Mouse (Mus musculus): ENCODE measurements around the gene Vmn1r79. TPM values are rescaled to one million over a fixed set of nuclear protein-coding genes. Genes with fewer than 3 reads are reported as not detected.

Gene Vmn1r79
- polyA plus RNA-seq (2015; fragmentation: Illumina TruSeq; extraction: RNeasy Lipid Tissue Mini Kit (QIAGEN cat#74804); ENCODE audit: insufficient read depth, low replicate concordance): not detected

DNA sequence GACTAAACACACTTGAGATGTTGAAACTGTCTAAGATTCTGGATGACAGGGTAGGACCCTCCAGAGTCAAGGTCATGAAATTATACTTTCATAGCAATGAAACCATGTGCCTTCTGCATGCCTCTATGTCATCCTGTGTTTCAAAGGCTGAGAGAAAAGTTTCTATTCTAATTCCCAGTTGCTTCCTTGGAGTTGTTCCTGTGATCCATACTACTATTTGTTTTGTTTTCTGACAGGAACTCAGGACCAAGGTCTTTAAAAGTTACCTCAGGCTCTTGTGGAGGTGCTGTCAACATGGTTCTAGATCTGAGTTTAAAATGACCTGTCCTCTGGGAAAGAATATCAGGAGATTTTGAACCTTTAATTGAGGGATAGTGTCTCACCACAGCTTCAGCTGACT is at the start of gene Vmn1r79:
TSS of gene Vmn1r79 (plus strand) at position 301 of the 400 bp plus-strand sequence.

DNA sequence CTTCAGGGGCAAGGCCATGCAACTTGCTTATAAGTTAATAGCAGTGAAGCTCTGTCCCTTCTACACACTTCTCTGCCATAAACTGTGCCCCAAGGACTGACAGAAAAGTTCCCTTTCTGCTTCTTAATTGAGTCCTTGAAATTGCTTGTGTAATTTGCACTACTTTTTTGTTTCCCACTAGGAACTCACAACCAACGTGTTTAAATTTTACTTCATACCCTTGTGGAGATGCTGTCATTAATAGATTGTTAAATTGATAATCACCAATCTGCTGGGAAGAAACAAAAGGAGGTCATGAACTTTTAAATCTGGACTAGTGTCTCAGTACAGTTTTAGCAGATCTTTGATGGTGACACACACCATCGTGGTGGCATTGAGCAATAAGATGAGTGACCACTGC is 21.1 kb upstream of the Vmn1r79 start, which contains the start of gene Vmn1r78:
TSS of gene Vmn1r78 (plus strand) at position 301 of the 400 bp plus-strand sequence.

DNA sequence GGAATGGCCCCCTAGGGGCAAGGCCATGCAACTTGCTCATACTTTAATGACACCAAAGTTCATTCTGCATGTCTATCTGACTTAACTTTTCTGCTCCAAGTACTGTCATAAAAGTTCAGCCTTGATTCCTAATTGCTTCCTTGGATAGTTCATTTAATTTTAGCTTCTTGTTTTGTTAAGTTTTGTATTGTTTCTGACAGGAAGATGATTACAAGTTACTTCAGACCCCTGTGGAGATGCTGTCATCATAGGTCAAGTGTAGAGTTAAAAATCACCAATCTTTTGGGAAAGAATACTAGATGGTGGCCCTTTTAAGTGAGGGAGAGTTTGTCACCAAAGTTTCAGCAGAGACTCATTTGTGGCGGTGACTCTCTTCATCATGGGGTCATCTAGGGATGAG is 17.9 kb downstream of the Vmn1r79 start, which contains the start of gene Vmn1r80:
TSS of gene Vmn1r80 (plus strand) at position 301 of the 400 bp plus-strand sequence.

Other genes starting within 250 kb of the Vmn1r79 start
- not detected for gene Vmn1r76, start 233.1 kb upstream of the Vmn1r79 start, polyA plus RNA-seq (2015; fragmentation: Illumina TruSeq; extraction: RNeasy Lipid Tissue Mini Kit (QIAGEN cat#74804); ENCODE audit: insufficient read depth, low replicate concordance)
- not detected for gene Vmn1r77, start 134.5 kb upstream of the Vmn1r79 start, polyA plus RNA-seq (2015; fragmentation: Illumina TruSeq; extraction: RNeasy Lipid Tissue Mini Kit (QIAGEN cat#74804); ENCODE audit: insufficient read depth, low replicate concordance)
- gene Vmn1r78, start 21.0 kb upstream of the Vmn1r79 start, polyA plus RNA-seq (2015; fragmentation: Illumina TruSeq; extraction: RNeasy Lipid Tissue Mini Kit (QIAGEN cat#74804); ENCODE audit: insufficient read depth, low replicate concordance): not detected
- gene Vmn1r80, start 18.0 kb downstream of the Vmn1r79 start, polyA plus RNA-seq (2015; fragmentation: Illumina TruSeq; extraction: RNeasy Lipid Tissue Mini Kit (QIAGEN cat#74804); ENCODE audit: insufficient read depth, low replicate concordance): not detected
- not detected for gene Vmn1r81, start 97.0 kb downstream of the Vmn1r79 start, polyA plus RNA-seq (2015; fragmentation: Illumina TruSeq; extraction: RNeasy Lipid Tissue Mini Kit (QIAGEN cat#74804); ENCODE audit: insufficient read depth, low replicate concordance)
- gene Vmn1r82, start 129.2 kb downstream of the Vmn1r79 start, polyA plus RNA-seq (2015; fragmentation: Illumina TruSeq; extraction: RNeasy Lipid Tissue Mini Kit (QIAGEN cat#74804); ENCODE audit: insufficient read depth, low replicate concordance): not detected
- not detected for gene Vmn1r83, start 158.2 kb downstream of the Vmn1r79 start, polyA plus RNA-seq (2015; fragmentation: Illumina TruSeq; extraction: RNeasy Lipid Tissue Mini Kit (QIAGEN cat#74804); ENCODE audit: insufficient read depth, low replicate concordance)
- gene Vmn1r84, start 198.0 kb downstream of the Vmn1r79 start, polyA plus RNA-seq (2015; fragmentation: Illumina TruSeq; extraction: RNeasy Lipid Tissue Mini Kit (QIAGEN cat#74804); ENCODE audit: insufficient read depth, low replicate concordance): not detected